Mouse (Mus musculus) forebrain, postnatal 0 days (tissue): Measurements from ENCODE around the gene Plpp7. TPM values are rescaled to one million over a fixed set of nuclear protein-coding genes. Genes with fewer than 3 reads are reported as not detected.

Experiments
- ATAC-seq: fragments of 200-750 bp; cut with Nextera tagmentation; 2 replicates; pipeline ENCODE4 v1.8.0; 2017; ENCODE audit warnings: mild to moderate bottlenecking, moderate library complexity
- DNase-seq: peaks from one replicate; pipeline ENCODE4 v3.0.0-alpha.2; 2015
- H3K27ac ChIP-seq: fragments of 300-500 bp; sonication (generic); 2 replicates; pipeline ENCODE4 v1.5.1; 2014; ENCODE audit warnings: low read depth, mild to moderate bottlenecking, antibody characterized with exemption, low read length, moderate library complexity, mixed read lengths
- H3K27me3 ChIP-seq: fragments of 300-500 bp; sonication (generic); 2 replicates; pipeline ENCODE4 v1.6.1; 2014; ENCODE audit warnings: mild to moderate bottlenecking, low read length, mixed read lengths; ENCODE audit not compliant: insufficient read depth
- H3K36me3 ChIP-seq: fragments of 300-500 bp; sonication (generic); 2 replicates; pipeline ENCODE4 v1.6.1; 2014; ENCODE audit warnings: mild to moderate bottlenecking, moderate library complexity; ENCODE audit not compliant: insufficient read depth
- H3K4me1 ChIP-seq: fragments of 300-500 bp; sonication (generic); 2 replicates; pipeline ENCODE4 v1.6.1; 2014; ENCODE audit warnings: antibody characterized with exemption; ENCODE audit not compliant: insufficient read depth
- H3K4me2 ChIP-seq: fragments of 300-500 bp; sonication (generic); 2 replicates; pipeline ENCODE4 v1.6.1; 2014; ENCODE audit warnings: low read depth, mild to moderate bottlenecking, moderate library complexity
- H3K4me3 ChIP-seq: fragments of 300-500 bp; sonication (generic); 2 replicates; pipeline ENCODE4 v1.5.1; 2014; ENCODE audit warnings: low read depth, low read length, mixed read lengths
- H3K9ac ChIP-seq: fragments of 300-500 bp; sonication (generic); 2 replicates; pipeline ENCODE4 v1.6.1; 2014; ENCODE audit warnings: mild to moderate bottlenecking
- H3K9me3 ChIP-seq: fragments of 300-500 bp; sonication (generic); 2 replicates; pipeline ENCODE4 v1.6.1; 2016; ENCODE audit warnings: low read length
- CTCF ChIP-seq: sonication (generic); IDR thresholded peaks from 2 replicates; pipeline ENCODE4 v1.5.1; 2016; ENCODE audit warnings: antibody characterized with exemption, control low read depth, low read depth
- WGBS: fragments of 180-500 bp; shearing (Covaris S2); extraction: QIAGEN DNeasy Blood & Tissue Kit; methylation state at CpG from one replicate; pipeline ENCODE4 v1.1.7; 2014; 5-methylcytosine and 5-hydroxymethylcytosine counted together
- polyA plus RNA-seq: library from polyadenylated mRNA; unstranded; fragments of >200 nt; fragmentation: Nextera tagmentation; extraction: Ambion mirVana; gene quantifications from 2 replicates; pipeline ENCODE4 v1.2.1, GENCODE M21; 2015
- total RNA-seq: library from RNA; depleted of rRNA; stranded (reverse); fragments of >200 nt; gene quantifications from 2 replicates; pipeline ENCODE4 v1.2.3, GENCODE M21; 2014

The Plpp7 gene
- total and polyA plus RNA-seq, 2 experiments from 2014 or later, result 21.5 to 24.0 TPM

GRCm38 (mm10) chr2:32129383-32130074, 34.2 kb downstream of the Plpp7 start:
- H3K27ac ChIP-seq, result no peak overlapping the region
- no peaks in the 10 kb centered on the region for H3K36me3 ChIP-seq
- DNase-seq, result no peak
- ATAC-seq, result no peak
- no peak overlapping the region for H3K4me3 ChIP-seq
- no peak overlapping the region for H3K9ac ChIP-seq
- no peak for TF ChIP-seq CTCF
- H3K9me3 ChIP-seq, result no peaks in the 10 kb centered on the region
- WGBS, result 65% methylated on average over 11 of the region's 11 CpGs
- H3K4me2 ChIP-seq, result no peak overlapping the region
- H3K27me3 ChIP-seq, result no peaks in the 10 kb centered on the region
- H3K4me1 ChIP-seq, result no peaks in the 10 kb centered on the region

GRCm38 (mm10) chr2:32130435-32130834, 35.1 kb downstream of the Plpp7 start:
- no peaks in the 10 kb centered on the region for H3K9me3 ChIP-seq
- no peak overlapping the region for H3K4me3 ChIP-seq
- H3K4me2 ChIP-seq, result no peak overlapping the region
- peak; percentile 83 for TF ChIP-seq CTCF
- H3K27ac ChIP-seq, result no peak overlapping the region
- 31% methylated on average over 6 of the region's 6 CpGs for WGBS
- no peaks in the 10 kb centered on the region for H3K36me3 ChIP-seq
- no peak overlapping the region for H3K9ac ChIP-seq
- DNase-seq, result peak; percentile 74
- no peaks in the 10 kb centered on the region for H3K4me1 ChIP-seq
- H3K27me3 ChIP-seq, result no peaks in the 10 kb centered on the region
- peak; percentile 43; the same call in 1 of the 2 replicates for ATAC-seq

- Histone ChIP-seq H3K36me3 (no peaks in the 10 kb centered on the region), H3K4me1 (no peaks in the 10 kb centered on the region), H3K9me3 (no peaks in the 10 kb centered on the region), H3K4me2 (no peak overlapping the region), H3K27me3 (no peaks in the 10 kb centered on the region), H3K4me3 (no peak overlapping the region), H3K27ac (no peak overlapping the region), H3K9ac (no peak overlapping the region)
- ATAC-seq (no peak), DNase-seq (no peak)
- 86% methylated on average over 9 of the region's 9 CpGs for WGBS
- no peak for TF ChIP-seq CTCF
Observed at GRCm38 (mm10) chr2:32131205-32131834, 36.0 kb downstream of the Plpp7 start.

GRCm38 (mm10) chr2:32131866-32132566, 36.7 kb downstream of the Plpp7 start:
- TF ChIP-seq CTCF, result no peak
- 67% methylated on average over 6 of the region's 6 CpGs for WGBS
- Histone ChIP-seq H3K27ac (no peak overlapping the region), H3K4me2 (no peak overlapping the region), H3K36me3 (no peaks in the 10 kb centered on the region), H3K4me1 (no peaks in the 10 kb centered on the region), H3K9me3 (no peaks in the 10 kb centered on the region), H3K4me3 (no peak overlapping the region), H3K27me3 (no peaks in the 10 kb centered on the region), H3K9ac (no peak overlapping the region)
- DNase-seq (no peak), ATAC-seq (no peak)

GRCm38 (mm10) chr2:32132567-32132992, 37.3 kb downstream of the Plpp7 start:
- H3K36me3 ChIP-seq, result no peaks in the 10 kb centered on the region
- DNase-seq (no peak), ATAC-seq (no peak)
- peak overlapping the region; percentile 17; the same call in 1 of the 2 replicates for H3K4me2 ChIP-seq
- 6% methylated on average over 11 of the region's 12 CpGs for WGBS
- H3K27me3 ChIP-seq, result no peaks in the 10 kb centered on the region
- H3K9ac ChIP-seq, result no peak overlapping the region
- no peak overlapping the region for H3K4me3 ChIP-seq
- TF ChIP-seq CTCF, result no peak
- no peaks in the 10 kb centered on the region for H3K4me1 ChIP-seq
- no peaks in the 10 kb centered on the region for H3K9me3 ChIP-seq
- H3K27ac ChIP-seq, result no peak overlapping the region

GRCm38 (mm10) chr2:32134039-32134438, 38.7 kb downstream of the Plpp7 start:
- peak; percentile 89 for TF ChIP-seq CTCF
- no peak overlapping the region for H3K4me3 ChIP-seq
- ATAC-seq, result no peak

More at GRCm38 (mm10) chr2:32134039-32134438, 38.7 kb downstream of the Plpp7 start:
- peak; percentile 84 for DNase-seq
- H3K27me3 ChIP-seq, result no peaks in the 10 kb centered on the region
- H3K9me3 ChIP-seq, result no peaks in the 10 kb centered on the region
- no peaks in the 10 kb centered on the region for H3K36me3 ChIP-seq
- H3K4me1 ChIP-seq, result peaks cover 5% of the 10 kb centered on the region; the same call in 1 of the 2 replicates
- no peak overlapping the region for H3K4me2 ChIP-seq
- no peak overlapping the region for H3K9ac ChIP-seq
- 4% methylated on average over 2 of the region's 2 CpGs for WGBS
- no peak overlapping the region for H3K27ac ChIP-seq
